Mouse (Mus musculus): ENCODE measurements around the gene Galnt17. TPM values are rescaled to one million over a fixed set of nuclear protein-coding genes. Genes with fewer than 3 reads are reported as not detected.

Galnt17 gene
- total and polyA plus RNA-seq, 3 experiments: 2.5 to 6.4 (median 2.9) TPM

- no peak for DNase-seq
These were observed 61.7 kb downstream of the Galnt17 start for GRCm38 (mm10) chr5:131246591-131246990.

GRCm38 (mm10) chr5:131241689-131242088 is 66.6 kb downstream of the Galnt17 start:
- no peak for DNase-seq

GRCm38 (mm10) chr5:131239813-131240212 is 68.5 kb downstream of the Galnt17 start:
- DNase-seq: no peak

GRCm38 (mm10) chr5:131236906-131237305 is 71.4 kb downstream of the Galnt17 start:
- DNase-seq: peak; percentile 85

GRCm38 (mm10) chr5:131233828-131234227 is 74.5 kb downstream of the Galnt17 start:
- DNase-seq: peak; percentile 25

GRCm38 (mm10) chr5:131231060-131231459 is 77.2 kb downstream of the Galnt17 start:
- peak; percentile 45 for DNase-seq

- no peak for DNase-seq
These were observed 78.6 kb downstream of the Galnt17 start for GRCm38 (mm10) chr5:131229744-131230143.

GRCm38 (mm10) chr5:131223416-131223815 is 84.9 kb downstream of the Galnt17 start:
- DNase-seq: no peak

- DNase-seq: no peak
These were observed 85.6 kb downstream of the Galnt17 start for GRCm38 (mm10) chr5:131222498-131223244.

- no peak for DNase-seq
These were observed 90.1 kb downstream of the Galnt17 start for GRCm38 (mm10) chr5:131218221-131218620.

- no peak for DNase-seq
These were observed 96.7 kb downstream of the Galnt17 start for GRCm38 (mm10) chr5:131211618-131212017.

GRCm38 (mm10) chr5:131201146-131201545 is 107.2 kb downstream of the Galnt17 start:
- DNase-seq: no peak

- DNase-seq: no peak
These were observed 116.0 kb downstream of the Galnt17 start for GRCm38 (mm10) chr5:131192311-131192710.

- DNase-seq: no peak
These were observed 123.7 kb downstream of the Galnt17 start for GRCm38 (mm10) chr5:131184566-131184965.

- peak; percentile 21 for DNase-seq
These were observed 127.1 kb downstream of the Galnt17 start for GRCm38 (mm10) chr5:131181231-131181630.

- DNase-seq: no peak
These were observed 127.5 kb downstream of the Galnt17 start for GRCm38 (mm10) chr5:131180756-131181155.

GRCm38 (mm10) chr5:131177851-131178250 is 130.4 kb downstream of the Galnt17 start:
- DNase-seq: no peak

GRCm38 (mm10) chr5:131177168-131177567 is 131.1 kb downstream of the Galnt17 start:
- DNase-seq: no peak

- peak; percentile 43 for DNase-seq
These were observed 139.1 kb downstream of the Galnt17 start for GRCm38 (mm10) chr5:131169186-131169585.

- DNase-seq: no peak
These were observed 140.9 kb downstream of the Galnt17 start for GRCm38 (mm10) chr5:131167366-131167765.

GRCm38 (mm10) chr5:131165681-131166080 is 142.6 kb downstream of the Galnt17 start:
- no peak for DNase-seq

- DNase-seq: no peak
These were observed 150.4 kb downstream of the Galnt17 start for GRCm38 (mm10) chr5:131157866-131158265.

- no peak for DNase-seq
These were observed 152.0 kb downstream of the Galnt17 start for GRCm38 (mm10) chr5:131156323-131156722.

GRCm38 (mm10) chr5:131142606-131143005 is 165.7 kb downstream of the Galnt17 start:
- DNase-seq: peak; percentile 63

All from adrenal gland, adult 2 months (tissue).